Mouse (Mus musculus) cortical plate, adult 2 months (tissue): Measurements from ENCODE around the gene Myh9.

Experiments
- CTCF ChIP-seq: fragments of 200-500 bp; IDR thresholded peaks from 2 replicates; pipeline ENCODE4 v1.5.1; 2011; ENCODE audit warnings: mild to moderate bottlenecking, control low read depth, low read length; ENCODE audit not compliant: insufficient read depth; ENCODE audit errors: extremely low read depth
- POLR2A ChIP-seq: fragments of 200-500 bp; IDR thresholded peaks from 2 replicates; pipeline ENCODE4 v1.6.1; 2011; ENCODE audit warnings: mild to moderate bottlenecking, low read length, control low read depth; ENCODE audit not compliant: insufficient read depth; ENCODE audit errors: extremely low read depth

DNA sequence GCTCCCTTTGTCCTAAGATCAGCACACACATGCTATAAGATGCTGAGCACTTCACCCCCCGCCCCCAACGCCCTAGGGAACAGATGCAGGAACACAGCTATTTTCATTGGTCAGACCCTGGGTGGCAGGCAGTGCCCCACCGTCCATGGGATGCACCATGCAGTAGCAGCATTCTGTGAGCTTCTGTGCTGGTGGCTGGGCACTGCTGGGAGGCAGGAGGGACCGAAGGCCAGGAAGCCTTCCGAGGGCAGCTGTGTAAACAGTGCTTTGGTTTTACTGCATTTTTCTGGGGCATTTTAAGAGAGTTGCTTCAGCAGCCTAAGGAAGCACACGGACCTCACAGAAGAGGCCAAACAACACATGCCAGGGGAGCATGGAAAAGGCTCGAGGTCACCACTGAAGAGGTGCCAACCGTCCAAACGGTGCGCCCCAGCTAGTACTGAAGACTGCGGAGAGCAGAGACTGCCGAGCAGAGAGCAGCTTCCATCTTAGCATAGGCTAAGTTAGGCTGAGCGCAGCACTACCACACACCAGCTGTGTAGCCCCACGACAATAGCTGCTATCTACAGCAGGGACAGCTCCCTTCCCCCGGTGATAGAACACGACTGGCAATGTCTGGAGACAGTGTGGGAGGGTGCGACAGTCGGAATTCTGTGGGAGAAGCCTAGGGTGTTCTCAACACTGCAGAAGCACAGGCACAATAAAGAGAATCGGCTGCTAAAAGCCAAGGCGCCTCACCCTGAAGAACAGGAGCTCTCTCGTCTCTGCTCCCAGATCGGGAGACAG lies 57.7 kb downstream of the Myh9 start:
- TF ChIP-seq CTCF, result no peak
- TF ChIP-seq POLR2A, result peak; percentile 70
